Mouse (Mus musculus) MEL (cell line): ENCODE results near the gene Tbk1. TPM values are rescaled to one million over a fixed set of nuclear protein-coding genes. Genes with fewer than 3 reads are reported as not detected.

Source experiments
- DNase-seq: peaks from one replicate; pipeline ENCODE4 v3.0.0; 2011; ENCODE audit warnings: low read depth, low spot score
- H3K27ac ChIP-seq: 2 replicates; pipeline ENCODE4 v1.5.1; 2012; ENCODE audit warnings: low read depth, mild to moderate bottlenecking, control low read depth, low read length, moderate library complexity; ENCODE audit not compliant: control insufficient read depth
- H3K27me3 ChIP-seq, 2 experiments: fragments of 150-350 bp in 1 of 2; sonication (generic) in 1 of 2; 2 replicates each; pipeline ENCODE4 v1.6.1; 2012; ENCODE audit warnings: low read length in 2 of 2, mild to moderate bottlenecking in 2 of 2, improper control_type of control experiment in 1 of 2, moderate library complexity in 1 of 2; ENCODE audit not compliant: insufficient read depth in 2 of 2, control insufficient read depth in 1 of 2
- H3K36me3 ChIP-seq, 2 experiments: 2 replicates each; pipeline ENCODE4 v1.6.1; 2012 to 2014; ENCODE audit warnings: low read length in 2 of 2, improper control_type of control experiment in 1 of 2, inconsistent platforms in 1 of 2, mild to moderate bottlenecking in 1 of 2; ENCODE audit not compliant: insufficient read depth in 2 of 2, control insufficient read depth in 1 of 2
- H3K4me1 ChIP-seq, 2 experiments: fragments of 150-350 bp in 1 of 2; sonication (generic) in 1 of 2; 2 replicates each; pipeline ENCODE4 v1.6.1; 2012; ENCODE audit warnings: low read length in 2 of 2, improper control_type of control experiment in 1 of 2, mild to moderate bottlenecking in 1 of 2; ENCODE audit not compliant: insufficient read depth in 2 of 2, control insufficient read depth in 1 of 2
- H3K4me3 ChIP-seq, 2 experiments: fragments of 150-350 bp in 1 of 2; sonication (generic) in 1 of 2; 2 replicates each; pipeline ENCODE4 v1.5.1; 2012; ENCODE audit warnings: low read depth in 2 of 2, low read length in 2 of 2, mild to moderate bottlenecking in 2 of 2, moderate library complexity in 2 of 2, control low read depth in 1 of 2, improper control_type of control experiment in 1 of 2; ENCODE audit not compliant: control insufficient read depth in 1 of 2, insufficient read depth in 1 of 2
- H3K79me2 ChIP-seq: 2 replicates; pipeline ENCODE4 v1.6.1; 2012; ENCODE audit warnings: mild to moderate bottlenecking, low read length, moderate library complexity; ENCODE audit not compliant: control insufficient read depth, poor library complexity, insufficient read depth
- H3K9ac ChIP-seq: 2 replicates; pipeline ENCODE4 v1.6.1; 2012; ENCODE audit warnings: low read depth, mild to moderate bottlenecking, control low read depth, low read length, moderate library complexity; ENCODE audit not compliant: control insufficient read depth, poor library complexity, severe bottlenecking
- H3K9me3 ChIP-seq: fragments of 150-350 bp; sonication (generic); replicated peaks from 2 replicates; pipeline ENCODE4 v1.6.1; 2012; ENCODE audit warnings: mild to moderate bottlenecking, low read length, improper control_type of control experiment, moderate library complexity; ENCODE audit not compliant: insufficient read depth
- BHLHE40 ChIP-seq: IDR thresholded peaks from 2 replicates; pipeline ENCODE4 v1.6.1; 2012; ENCODE audit warnings: low read depth, mild to moderate bottlenecking, inconsistent platforms, low read length, improper control_type of control experiment, borderline replicate concordance
- EP300 ChIP-seq, 2 experiments: IDR thresholded peaks; 2 replicates each; pipeline ENCODE4 v1.6.1; 2011; ENCODE audit warnings: improper control_type of control experiment in 2 of 2, low read length in 2 of 2, low read depth in 1 of 2, mild to moderate bottlenecking in 1 of 2
- ETS1 ChIP-seq: IDR thresholded peaks from 2 replicates; pipeline ENCODE4 v1.6.1; 2012; ENCODE audit warnings: low read depth, mild to moderate bottlenecking, inconsistent platforms, low read length, improper control_type of control experiment, moderate library complexity
- GABPA ChIP-seq: IDR thresholded peaks from 2 replicates; pipeline ENCODE4 v1.6.1; 2012; ENCODE audit warnings: low read depth, mild to moderate bottlenecking, inconsistent platforms, low read length, improper control_type of control experiment, moderate library complexity
- GATA1 ChIP-seq: IDR thresholded peaks from 2 replicates; pipeline ENCODE4 v1.6.1; 2011; ENCODE audit warnings: low read depth, low read length, improper control_type of control experiment
- JUND ChIP-seq: IDR thresholded peaks from 2 replicates; pipeline ENCODE4 v1.6.1; 2011; ENCODE audit warnings: low read depth, mild to moderate bottlenecking, improper control_type of control experiment, low read length
- KAT2A ChIP-seq: conservative IDR thresholded peaks from 2 replicates; pipeline ENCODE4 v1.6.1; 2012; ENCODE audit warnings: low read depth, low read length, improper control_type of control experiment, inconsistent platforms
- MAFK ChIP-seq: IDR thresholded peaks from 2 replicates; pipeline ENCODE4 v1.6.1; 2011; ENCODE audit warnings: low read depth, mild to moderate bottlenecking, low read length, improper control_type of control experiment, borderline replicate concordance
- MAX ChIP-seq: IDR thresholded peaks from 2 replicates; pipeline ENCODE4 v1.6.1; 2011; ENCODE audit warnings: low read length, improper control_type of control experiment
- MAZ ChIP-seq: IDR thresholded peaks from 2 replicates; pipeline ENCODE4 v1.6.1; 2012; ENCODE audit warnings: low read depth, mild to moderate bottlenecking, inconsistent platforms, low read length, improper control_type of control experiment
- MYC ChIP-seq: IDR thresholded peaks from 2 replicates; pipeline ENCODE4 v1.6.1; 2011; ENCODE audit warnings: low read depth, mild to moderate bottlenecking, low read length, improper control_type of control experiment, moderate library complexity
- NELFE ChIP-seq: IDR thresholded peaks from 2 replicates; pipeline ENCODE4 v1.6.1; 2011; ENCODE audit warnings: low read depth, low read length, improper control_type of control experiment
- RCOR1 ChIP-seq: IDR thresholded peaks from 2 replicates; pipeline ENCODE4 v1.6.1; 2012; ENCODE audit warnings: low read depth, mild to moderate bottlenecking, inconsistent platforms, low read length, improper control_type of control experiment
- SIN3A ChIP-seq: IDR thresholded peaks from 2 replicates; pipeline ENCODE4 v1.6.1; 2012; ENCODE audit warnings: low read length, improper control_type of control experiment, inconsistent platforms
- SMC3 ChIP-seq: IDR thresholded peaks from 2 replicates; pipeline ENCODE4 v1.6.1; 2011; ENCODE audit warnings: low read depth, low read length, improper control_type of control experiment
- TAL1 ChIP-seq: IDR thresholded peaks from 2 replicates; pipeline ENCODE4 v1.6.1; 2012; ENCODE audit warnings: mild to moderate bottlenecking, inconsistent platforms, low read length, moderate library complexity, mixed read lengths
- TBP ChIP-seq: IDR thresholded peaks from 2 replicates; pipeline ENCODE4 v1.8.0; 2011; ENCODE audit warnings: low read depth, low read length, improper control_type of control experiment
- TCF12 ChIP-seq: IDR thresholded peaks from 2 replicates; pipeline ENCODE4 v1.6.1; 2014; ENCODE audit warnings: low read depth, mild to moderate bottlenecking, inconsistent platforms, low read length, improper control_type of control experiment, moderate library complexity
- UBTF ChIP-seq: IDR thresholded peaks from 2 replicates; pipeline ENCODE4 v1.6.1; 2012; ENCODE audit warnings: low read depth, mild to moderate bottlenecking, inconsistent platforms, low read length, improper control_type of control experiment, moderate library complexity, borderline replicate concordance; ENCODE audit not compliant: insufficient read depth
- USF1 ChIP-seq: IDR thresholded peaks from 2 replicates; pipeline ENCODE4 v1.6.1; 2014; ENCODE audit warnings: low read depth, mild to moderate bottlenecking, inconsistent platforms, low read length, improper control_type of control experiment, moderate library complexity
- ZC3H11A ChIP-seq: IDR thresholded peaks from 2 replicates; pipeline ENCODE4 v1.6.1; 2012; ENCODE audit warnings: low read depth, mild to moderate bottlenecking, inconsistent platforms, low read length, improper control_type of control experiment
- ZKSCAN1 ChIP-seq: IDR thresholded peaks from 2 replicates; pipeline ENCODE4 v1.6.1; 2012; ENCODE audit warnings: low read depth, mild to moderate bottlenecking, inconsistent platforms, low read length, improper control_type of control experiment, moderate library complexity
- ZNF384 ChIP-seq: IDR thresholded peaks from 2 replicates; pipeline ENCODE4 v1.6.1; 2012; ENCODE audit warnings: low read depth, mild to moderate bottlenecking, inconsistent platforms, low read length, improper control_type of control experiment
- polyA plus RNA-seq, 2 experiments: library from polyadenylated mRNA; stranded (reverse) in 1 of 2; unstranded in 1 of 2; fragments of >175 nt in 1 of 2; fragments of >200 nt in 1 of 2; gene quantifications; 2 replicates each; pipeline versions ENCODE4 v1.2.1 to v1.2.4; 2012; ENCODE audit warnings: low replicate concordance in 2 of 2, low read depth in 1 of 2; ENCODE audit not compliant: insufficient read length in 2 of 2, insufficient read depth in 1 of 2, missing spikeins in 1 of 2
- total RNA-seq: library from RNA; depleted of rRNA; stranded (reverse); fragments of 300-350 nt; gene quantifications from 2 replicates; pipeline ENCODE4 v1.2.3, GENCODE M21; 2012

Tbk1 gene
- total and polyA plus RNA-seq, 3 experiments: 18.0 to 31.1 TPM; not detected in 1

DNA sequence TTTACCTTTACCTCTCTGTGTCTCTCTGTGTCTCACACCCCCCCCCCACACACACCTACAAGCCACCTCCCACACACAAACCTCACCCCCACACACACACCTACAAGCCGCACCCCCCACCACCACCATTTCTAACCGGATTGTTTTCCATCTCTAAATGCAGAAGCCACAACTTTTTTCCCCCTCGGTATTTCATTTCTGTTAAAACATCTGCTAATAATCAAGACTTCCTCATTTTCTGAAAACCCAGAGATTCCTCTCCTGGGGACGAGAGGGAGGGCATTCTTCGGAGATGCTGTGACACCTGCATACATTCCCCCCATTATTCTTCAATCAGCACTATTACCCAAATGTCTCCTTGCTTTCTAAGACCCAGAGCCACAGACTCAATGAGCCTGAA is 55.0 kb downstream of the Tbk1 start (continued):
- no peak for TF ChIP-seq TAL1
- no peak for TF ChIP-seq ZC3H11A
- TF ChIP-seq MAZ: peak; percentile 29; the same call in 1 of the 2 replicates
- TF ChIP-seq SMC3: no peak
- no peak for TF ChIP-seq MYC
- no peak for TF ChIP-seq NELFE
- no peak for TF ChIP-seq ZKSCAN1
- TF ChIP-seq UBTF: no peak
- TF ChIP-seq MAX: no peak
- TF ChIP-seq TBP: no peak
- TF ChIP-seq ETS1: peak; percentile 39; the same call in 1 of the 2 replicates
- TF ChIP-seq JUND: no peak
- TF ChIP-seq, all 39 proteins: peak for 6

DNA sequence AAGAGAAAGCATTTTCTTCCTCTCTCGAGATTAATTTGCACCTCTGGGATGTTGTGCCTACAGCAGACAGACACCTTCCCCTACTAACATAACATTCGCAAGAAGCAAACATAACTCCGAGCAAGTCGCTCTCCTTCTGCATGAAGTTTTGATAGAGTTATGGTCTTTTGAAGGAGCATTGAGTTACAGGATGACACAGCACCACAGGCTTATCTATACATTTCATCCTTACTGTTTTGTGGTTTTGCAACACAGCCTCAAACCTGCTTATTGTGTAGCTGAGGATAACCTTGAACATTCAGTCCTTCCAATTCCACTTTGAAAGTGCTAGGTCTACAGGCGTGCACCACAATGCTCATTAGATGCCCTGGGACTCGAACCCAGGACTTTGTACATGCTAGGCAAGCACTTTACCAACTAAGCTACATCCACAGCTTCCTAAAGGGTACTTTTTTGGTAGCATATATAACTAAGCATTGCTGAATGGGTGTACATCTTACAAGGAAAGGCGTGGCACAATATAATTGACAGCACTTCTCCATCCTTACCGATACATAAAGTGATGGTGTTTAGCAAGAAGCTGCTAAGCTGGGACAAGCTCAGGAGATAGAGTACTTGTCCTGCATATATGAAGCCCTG is 56.1 kb downstream of the Tbk1 start:
- TF ChIP-seq TAL1: peak; percentile 47
- peak; percentile 68; the same call in 1 of the 2 replicates for TF ChIP-seq RCOR1
- no peak for TF ChIP-seq BHLHE40
- TF ChIP-seq KAT2A: no peak
- peak; percentile 56; the same call in 1 of the 2 replicates for TF ChIP-seq SIN3A
- TF ChIP-seq ETS1: peak; percentile 67
- TF ChIP-seq GABPA: peak; percentile 68; the same call in 1 of the 2 replicates
- no peak for TF ChIP-seq USF1
- peak; percentile 45; the same call in 1 of the 2 replicates for TF ChIP-seq TCF12
- TF ChIP-seq GATA1: peak; percentile 84
- 0 out of 2 replicates have a peak, but pooled peaks have one; percentile 8 for TF ChIP-seq ZNF384
- TF ChIP-seq MAFK: peak; percentile 10; the same call in 1 of the 2 replicates
- peak; percentile 70 to 72 for TF ChIP-seq EP300 (IDR thresholded peaks at IDR 0.05; ENCODE audit: low read depth in 1 of 2, low read length in 2 of 2)
- peak; percentile 91 for TF ChIP-seq TBP
- DNase-seq: peak; percentile 84
- H3K27me3 ChIP-seq: no peaks in the 10 kb centered on the region

More for the DNA sequence above, 56.1 kb downstream of the Tbk1 start:
- peaks cover 0 to 11% of the 10 kb centered on the region in 2 experiments; a peak in 2 of 4 replicates for H3K36me3 ChIP-seq
- H3K9ac ChIP-seq: no peak overlapping the region
- H3K79me2 ChIP-seq: no peaks in the 10 kb centered on the region
- no peaks in the 10 kb centered on the region for H3K9me3 ChIP-seq
- H3K4me1 ChIP-seq: peaks cover 10 to 13% of the 10 kb centered on the region in 2 experiments
- H3K27ac ChIP-seq: peak overlapping the region; percentile 25; the same call in 1 of the 2 replicates
- H3K4me3 ChIP-seq: peak overlapping the region; percentile 10 to 41; a peak in 2 of 4 replicates
